Mouse (Mus musculus) induced T-regulatory cell, adult 2 months (primary cell): ENCODE measurements around the gene Klhl21.
A peak's percentile ranks its signal among the peaks of the same experiment; 100 is the strongest.

Experiments used
- DNase-seq: peaks from one replicate; pipeline ENCODE4 v3.0.0-alpha.2; 2012; ENCODE audit warnings: low read depth

Gene Klhl21

DNA sequence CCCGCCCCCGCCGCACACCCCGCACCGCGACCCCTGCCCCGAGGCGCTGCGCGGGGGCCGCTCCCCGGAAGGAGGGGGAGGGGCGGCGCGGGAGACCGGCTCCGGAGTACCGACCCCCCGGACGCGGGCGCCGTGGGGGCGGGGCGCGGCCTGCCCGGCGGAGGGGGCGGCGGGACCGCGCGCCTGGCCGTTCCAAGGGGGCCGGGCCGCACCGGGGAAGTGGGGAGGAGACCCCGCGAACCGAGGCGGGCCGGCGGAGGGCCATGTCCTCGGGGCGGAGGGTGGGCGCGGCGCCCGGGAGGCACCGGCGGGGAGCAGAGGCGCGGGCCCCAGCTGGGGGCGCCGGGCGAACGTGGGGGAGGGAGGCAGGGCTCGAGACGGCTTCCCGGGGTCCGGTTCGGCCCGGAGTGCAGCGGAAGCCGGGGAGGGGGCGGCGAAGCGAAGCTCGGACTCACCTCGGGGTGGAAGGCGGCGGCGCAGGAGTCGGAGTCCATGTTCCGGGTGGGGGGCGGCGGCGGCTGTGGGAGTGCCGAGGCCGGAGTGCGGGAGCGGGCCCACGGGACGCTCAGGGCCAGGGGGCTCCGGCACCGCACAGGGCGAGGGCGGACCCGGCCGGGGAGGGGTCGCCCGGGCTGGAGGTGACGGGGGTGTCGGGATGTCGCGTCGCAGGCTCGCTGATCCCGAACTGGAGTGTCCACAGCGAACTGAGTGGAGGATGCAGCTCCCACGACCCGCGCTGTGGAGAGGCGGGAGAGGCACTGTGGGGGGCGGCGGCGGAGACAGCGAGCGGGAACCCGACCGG, 13.0 kb upstream of the Klhl21 start:
- peak; percentile 56 for DNase-seq

DNA sequence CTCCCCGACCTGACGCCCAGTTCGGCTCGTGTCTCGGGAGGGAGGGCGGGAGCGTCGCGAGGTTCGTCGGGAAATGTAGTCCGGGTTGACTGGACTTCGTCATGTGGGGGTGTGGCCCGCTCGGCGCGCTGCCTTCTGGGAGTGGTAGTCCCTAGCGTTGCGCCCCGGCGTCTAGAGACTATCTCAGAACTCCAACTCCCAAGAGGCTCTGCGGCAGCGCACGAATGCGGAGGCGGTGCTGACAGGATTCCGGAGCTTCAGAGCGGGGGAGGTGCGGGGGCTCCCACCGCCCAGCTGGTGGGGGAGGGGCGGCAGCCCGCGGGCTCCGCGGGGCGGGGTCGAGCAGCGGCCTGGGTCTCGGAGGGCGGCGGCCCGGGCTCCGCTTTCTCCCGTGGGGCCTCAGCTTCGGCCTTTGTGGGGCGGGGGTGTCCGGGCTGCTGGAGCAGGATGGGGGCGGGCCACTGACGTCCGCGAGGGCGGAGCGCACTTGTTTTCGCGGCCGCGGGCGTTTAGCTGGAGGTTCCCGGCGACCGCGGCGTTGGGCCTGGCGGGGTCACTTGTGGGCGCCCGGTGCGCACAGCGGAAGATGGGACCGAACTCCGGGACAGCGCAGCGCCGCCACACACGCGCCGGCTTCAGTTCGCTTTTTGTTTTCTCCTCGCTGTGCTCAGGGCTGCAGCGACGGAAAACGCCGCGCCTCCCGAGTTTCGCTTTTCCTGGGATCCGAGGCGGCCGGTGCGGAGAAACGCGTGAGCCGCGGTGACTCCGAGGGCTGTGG, 12.2 kb upstream of the Klhl21 start, which contains the start of gene Phf13:
TSS of gene Phf13 (minus strand) at position 86 of the 778 bp plus-strand sequence.
- DNase-seq, result peak; percentile 99

DNA sequence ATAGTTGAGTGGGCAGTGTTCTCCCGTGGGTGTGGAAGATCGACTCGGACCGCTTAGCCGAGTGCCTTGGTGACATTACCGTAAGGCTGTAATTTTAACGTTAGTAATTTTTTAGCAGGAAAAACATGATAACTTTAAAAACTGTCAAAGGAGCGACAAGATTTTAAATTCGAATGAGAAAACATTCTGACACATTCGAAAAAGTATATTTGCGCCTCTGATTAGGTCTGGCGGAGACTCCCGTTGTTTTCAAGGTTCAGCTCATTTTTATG, 11.7 kb upstream of the Klhl21 start:
- DNase-seq, result no peak

DNA sequence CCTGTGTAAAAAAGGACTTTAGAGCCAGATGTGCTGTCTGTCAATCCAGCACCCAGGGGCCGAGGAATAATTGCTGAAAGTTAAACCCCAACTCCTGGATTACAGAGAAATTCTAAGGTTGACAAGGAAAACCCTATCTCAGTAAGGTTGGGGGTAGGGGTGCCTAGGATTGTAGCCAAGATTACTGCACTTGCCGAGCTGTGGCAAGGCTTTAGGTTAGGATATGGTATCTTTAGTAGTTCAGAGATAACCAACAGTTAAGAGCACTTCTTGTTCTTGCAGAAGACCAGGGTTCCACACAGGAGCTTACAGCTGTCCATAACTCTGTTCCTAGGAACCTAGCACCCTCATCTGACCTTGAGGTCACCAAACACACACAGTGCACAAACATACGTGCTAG, 10.9 kb upstream of the Klhl21 start:
- DNase-seq, result no peak

DNA sequence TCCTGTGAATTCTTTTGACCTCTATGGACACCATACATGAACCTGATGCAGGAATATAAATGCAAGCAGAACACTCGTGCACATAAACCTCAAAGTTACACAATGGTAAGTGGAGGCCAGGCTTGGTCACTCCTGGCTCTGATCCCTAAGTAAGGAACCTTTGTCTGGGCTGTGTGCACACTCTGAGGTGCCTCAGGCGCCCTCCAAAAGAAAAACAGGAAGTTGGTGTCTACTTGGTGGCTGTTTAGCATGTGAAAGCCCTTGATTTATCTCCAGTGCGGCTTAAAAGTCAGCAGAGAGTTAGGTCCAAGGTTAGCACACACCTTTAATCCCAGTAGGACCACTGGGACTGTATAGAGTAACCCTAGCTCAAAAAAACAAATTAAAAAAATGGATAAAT, 9.1 kb upstream of the Klhl21 start:
- peak; percentile 55 for DNase-seq

DNA sequence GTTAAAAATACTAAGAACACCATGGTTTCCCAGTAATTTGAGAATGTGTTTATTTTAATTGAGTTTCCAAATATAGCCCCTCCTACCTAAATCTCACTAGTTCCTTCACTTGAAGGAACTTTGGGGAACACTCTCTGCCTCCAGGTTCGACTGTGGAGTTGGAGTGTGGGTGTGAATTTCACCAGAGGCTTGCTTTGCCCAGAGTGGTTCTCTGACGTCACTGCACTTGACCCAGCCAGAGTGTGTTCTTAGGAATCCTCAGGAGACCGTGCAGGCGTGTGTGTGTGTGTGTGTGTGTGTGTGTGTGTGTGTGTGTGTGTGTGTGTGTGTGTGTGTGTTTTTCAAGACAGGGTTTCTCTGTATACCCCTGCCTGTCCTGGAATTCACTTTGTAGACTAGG, 7.7 kb upstream of the Klhl21 start:
- DNase-seq, result no peak

DNA sequence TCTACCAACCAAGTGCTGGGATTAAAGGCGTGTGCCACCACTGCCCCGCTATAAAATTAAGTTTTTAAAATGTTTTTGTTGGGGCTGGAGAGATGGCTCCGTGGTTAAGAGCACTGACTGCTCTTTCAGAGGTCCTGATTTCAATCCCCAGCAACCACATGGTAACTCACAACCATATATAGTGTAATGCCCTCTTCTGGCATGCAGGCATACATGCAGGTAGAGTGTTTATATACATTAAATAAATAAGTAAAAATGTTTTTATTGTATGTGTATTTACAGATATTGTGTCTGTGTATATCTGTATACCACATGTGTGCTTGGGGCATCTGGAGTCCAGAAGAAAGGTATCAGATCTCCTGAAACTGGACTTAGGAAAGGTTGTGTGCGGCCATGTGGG, 7.3 kb upstream of the Klhl21 start:
- DNase-seq, result no peak

DNA sequence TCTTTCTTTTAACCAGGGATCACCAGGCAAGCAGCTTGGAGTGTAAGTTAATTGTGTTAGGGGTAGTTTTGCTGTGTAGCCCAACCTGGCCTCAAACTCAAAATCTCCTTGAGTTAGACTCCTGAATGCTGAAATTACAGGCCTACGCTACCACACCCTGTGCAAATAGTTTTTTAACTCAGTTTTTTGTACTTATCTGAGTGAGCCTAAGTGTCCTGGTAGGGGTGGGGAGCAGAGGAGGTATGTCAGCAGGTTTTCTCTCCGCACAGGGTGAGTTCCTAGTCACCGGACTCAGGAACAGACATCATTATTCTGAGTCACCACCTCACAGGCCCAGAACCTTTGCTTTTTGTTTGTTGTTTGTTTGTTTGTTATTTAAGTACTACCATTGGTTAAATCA, 6.5 kb upstream of the Klhl21 start:
- DNase-seq, result no peak

DNA sequence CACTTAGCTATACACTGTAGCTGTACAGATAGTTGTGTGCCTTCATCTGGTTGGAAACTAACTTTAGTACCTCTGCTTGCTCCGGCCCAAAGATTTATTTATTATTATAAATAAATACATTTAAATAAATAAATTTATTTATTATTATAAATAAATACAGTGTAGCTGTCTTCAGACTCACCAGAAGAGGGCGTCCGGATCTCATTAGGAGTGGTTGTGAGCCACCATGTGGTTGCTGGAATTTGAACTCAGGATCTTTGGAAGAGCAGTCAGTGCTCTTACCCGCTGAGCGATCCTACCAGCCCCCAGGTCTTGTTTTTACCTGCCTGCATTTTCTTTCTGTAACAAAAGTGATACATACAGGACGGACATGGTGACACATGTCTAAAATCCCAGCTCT, 2.5 kb upstream of the Klhl21 start:
- peak; percentile 57 for DNase-seq

DNA sequence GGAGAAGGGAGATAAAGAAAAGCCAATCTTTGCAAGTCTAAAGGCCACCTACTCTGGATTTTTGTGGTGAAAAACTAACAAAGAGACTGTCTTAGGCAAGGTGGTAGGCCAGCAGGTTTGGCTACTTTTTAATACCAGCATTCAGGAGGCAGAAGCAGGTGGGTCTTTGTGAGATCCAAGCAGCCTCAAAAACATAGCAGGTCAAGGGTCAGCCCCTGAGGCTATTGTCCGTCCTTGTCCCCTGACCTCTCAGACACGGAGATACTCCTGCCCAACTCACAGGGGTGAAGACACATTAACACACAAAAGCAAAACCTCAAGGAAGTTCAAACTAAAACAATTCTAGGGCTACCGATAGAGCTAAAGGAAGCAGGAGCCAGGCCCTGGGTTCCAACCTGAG, 1.8 kb upstream of the Klhl21 start:
- no peak for DNase-seq

DNA sequence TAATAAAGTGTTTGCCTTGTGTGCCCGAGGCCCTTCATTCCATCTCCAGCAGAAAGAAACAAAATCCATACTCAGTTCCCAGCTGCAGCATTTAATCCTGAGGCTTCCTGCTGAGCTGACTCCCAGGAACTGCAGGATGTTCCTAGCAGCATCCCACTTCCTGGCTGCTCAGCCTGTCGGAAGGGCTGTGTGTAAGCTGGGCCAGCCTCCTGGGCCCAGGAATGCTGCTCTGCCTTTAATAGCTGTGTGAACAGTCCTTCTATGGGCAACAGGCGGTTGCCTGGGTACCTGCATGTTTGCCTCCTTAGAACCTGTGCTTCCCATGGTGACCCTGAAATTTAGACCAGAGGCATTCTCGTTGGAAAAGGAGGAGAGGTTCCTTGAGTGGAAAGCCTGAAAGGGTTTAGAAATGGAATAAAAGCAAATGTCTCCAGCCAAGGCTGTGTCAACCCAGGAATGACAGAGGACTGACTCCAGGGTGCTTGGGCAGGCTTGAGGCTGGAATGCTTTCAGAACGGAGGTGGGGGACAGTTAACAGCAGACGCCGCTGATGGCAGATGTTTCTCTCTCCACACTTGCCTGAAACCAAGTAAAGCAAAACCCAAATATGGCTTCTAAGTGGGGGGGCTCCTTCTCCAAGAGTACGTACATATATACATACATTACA, 989 bp upstream of the Klhl21 start:
- DNase-seq, result no peak

DNA sequence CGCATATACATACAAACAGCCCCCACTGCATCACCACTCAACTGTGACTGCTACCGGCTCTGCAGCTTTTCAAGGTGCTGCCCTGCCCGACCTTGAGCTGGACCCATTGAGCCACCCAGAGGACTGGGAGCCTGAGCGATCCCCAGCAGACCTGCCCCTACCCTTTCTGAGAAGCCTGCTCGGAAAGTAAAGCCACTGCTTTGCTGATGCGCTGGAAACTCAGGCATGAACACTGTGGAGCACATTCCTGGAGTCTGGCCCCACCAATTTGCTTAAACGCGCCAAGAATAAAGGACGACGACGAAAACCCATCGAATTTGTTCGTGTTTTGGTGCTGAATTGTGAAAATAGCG, 479 bp upstream of the Klhl21 start:
- DNase-seq, result no peak

DNA sequence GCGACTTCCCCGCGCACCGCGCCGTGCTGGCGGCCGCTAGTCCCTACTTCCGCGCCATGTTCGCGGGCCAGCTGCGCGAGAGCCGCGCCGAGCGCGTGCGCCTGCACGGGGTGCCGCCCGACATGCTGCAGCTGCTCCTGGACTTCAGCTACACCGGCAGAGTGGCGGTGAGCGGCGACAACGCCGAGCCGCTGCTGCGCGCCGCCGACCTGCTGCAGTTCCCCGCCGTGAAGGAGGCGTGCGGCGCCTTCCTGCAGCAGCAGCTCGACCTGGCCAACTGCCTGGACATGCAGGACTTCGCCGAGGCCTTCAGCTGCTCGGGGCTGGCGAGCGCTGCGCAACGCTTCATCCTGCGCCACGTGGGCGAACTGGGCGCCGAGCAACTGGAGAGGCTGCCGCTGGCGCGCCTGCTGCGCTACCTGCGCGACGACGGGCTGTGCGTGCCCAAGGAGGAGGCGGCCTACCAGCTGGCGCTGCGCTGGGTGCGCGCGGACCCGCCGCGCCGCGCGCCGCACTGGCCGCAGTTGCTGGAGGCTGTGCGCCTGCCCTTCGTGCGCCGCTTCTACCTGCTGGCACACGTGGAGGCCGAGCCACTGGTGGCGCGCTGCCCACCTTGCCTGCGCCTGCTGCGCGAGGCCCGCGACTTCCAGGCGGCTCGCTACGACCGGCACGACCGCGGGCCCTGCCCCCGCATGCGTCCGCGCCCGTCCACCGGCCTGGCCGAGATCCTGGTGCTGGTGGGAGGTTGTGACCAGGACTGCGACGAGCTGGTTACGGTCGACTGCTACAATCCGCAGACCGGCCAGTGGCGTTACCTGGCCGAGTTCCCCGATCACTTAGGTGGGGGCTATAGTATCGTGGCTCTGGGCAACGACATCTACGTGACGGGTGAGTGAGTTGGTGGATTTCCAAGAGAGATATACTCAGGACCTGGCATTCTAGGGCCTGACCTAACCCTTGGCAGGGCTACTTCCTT, 761 bp downstream of the Klhl21 start:
- peak; percentile 75 for DNase-seq

DNA sequence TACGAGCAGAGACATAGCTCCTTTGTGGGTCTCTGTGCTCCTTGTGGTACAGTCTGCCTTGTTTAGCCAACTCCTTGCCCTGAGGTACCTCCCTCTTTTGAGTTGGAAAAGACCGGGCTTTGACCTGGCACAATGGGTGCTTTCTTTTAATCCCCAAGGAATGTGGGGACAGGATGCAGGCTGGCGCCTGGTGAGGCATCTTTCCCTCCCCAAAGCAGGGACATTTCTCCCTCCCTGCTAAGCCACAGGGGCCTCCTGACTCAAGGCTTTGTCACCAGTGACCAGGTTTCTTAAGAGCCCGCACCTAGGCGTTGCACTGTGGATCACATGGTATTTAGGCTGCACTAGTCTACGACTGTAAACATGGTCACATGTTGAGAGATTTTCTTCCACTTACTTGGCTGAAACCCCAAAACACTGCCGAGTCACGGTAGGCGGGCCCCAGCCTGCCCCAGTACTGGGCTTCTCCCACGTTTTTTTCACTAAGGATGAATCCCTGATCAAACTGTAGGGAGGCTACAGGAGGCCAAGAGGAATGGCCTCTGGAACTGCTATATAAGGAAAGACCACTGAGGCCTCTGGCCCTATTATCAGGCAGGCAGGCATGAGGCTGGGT, 1.6 kb downstream of the Klhl21 start:
- peak; percentile 63 for DNase-seq

DNA sequence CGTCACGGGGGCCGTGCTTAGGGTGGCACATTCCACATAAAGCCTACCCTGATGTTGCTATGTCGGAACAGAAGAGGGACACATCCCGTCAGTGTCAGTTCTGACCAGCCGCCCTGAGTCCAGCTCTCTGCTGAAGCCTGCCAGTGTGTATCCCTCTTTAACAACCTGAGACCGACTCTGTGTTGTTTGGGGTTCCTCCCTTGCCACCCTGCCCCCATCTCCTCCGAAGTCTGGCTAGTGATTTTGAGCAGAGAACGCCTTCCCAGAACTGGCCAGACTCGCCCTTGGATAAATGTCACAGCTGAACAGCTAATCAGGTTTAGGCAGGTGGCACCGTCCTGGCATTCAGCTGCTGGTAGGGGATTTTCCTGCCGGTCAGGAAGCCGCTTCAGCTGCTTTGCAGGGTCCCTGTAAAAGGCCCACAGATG, 2.1 kb downstream of the Klhl21 start:
- peak; percentile 16 for DNase-seq

DNA sequence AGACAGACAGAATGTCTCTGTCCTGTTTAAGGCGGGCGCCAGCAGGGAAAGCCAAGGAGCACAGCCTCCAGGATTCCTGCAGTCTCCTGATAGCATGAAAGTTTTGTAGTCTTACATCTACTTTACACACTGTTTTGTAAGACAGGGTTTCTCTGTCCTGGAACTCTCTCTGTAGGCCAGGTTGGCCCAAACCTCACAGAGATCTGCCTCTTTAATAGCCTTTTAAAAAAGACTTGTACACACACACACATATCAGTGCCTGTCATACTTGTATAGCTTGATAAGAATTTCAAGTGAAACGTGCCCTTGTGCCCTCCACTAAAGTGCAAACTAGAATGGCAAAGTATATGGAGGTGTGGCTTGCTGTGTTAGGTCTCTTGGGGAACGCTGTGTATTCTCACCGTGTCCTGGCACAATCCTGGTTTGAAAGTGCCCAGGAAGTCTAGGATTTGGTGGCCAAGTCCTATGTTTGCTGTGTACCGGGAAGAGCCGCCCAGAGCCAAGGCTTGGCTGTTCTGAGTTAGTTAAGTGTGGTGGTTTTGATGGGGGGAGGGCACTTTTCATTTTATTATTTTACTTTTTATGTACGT, 2.7 kb downstream of the Klhl21 start:
- no peak for DNase-seq

DNA sequence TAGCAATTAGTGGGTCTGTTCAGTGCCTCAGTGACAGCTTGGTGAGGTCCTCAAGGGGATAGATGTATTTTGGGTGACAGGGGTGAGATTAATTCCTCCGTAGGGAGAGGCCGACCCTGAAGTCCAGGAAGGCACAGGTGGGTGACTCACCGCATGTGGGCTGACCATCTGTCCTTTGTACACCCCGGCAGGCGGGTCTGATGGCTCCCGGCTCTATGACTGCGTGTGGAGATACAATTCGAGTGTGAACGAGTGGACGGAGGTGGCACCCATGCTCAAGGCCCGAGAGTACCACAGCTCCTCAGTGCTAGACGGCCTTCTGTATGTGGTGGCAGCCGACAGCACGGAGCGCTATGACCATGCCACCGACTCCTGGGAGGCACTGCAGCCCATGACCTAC, 3.5 kb downstream of the Klhl21 start:
- DNase-seq, result no peak

DNA sequence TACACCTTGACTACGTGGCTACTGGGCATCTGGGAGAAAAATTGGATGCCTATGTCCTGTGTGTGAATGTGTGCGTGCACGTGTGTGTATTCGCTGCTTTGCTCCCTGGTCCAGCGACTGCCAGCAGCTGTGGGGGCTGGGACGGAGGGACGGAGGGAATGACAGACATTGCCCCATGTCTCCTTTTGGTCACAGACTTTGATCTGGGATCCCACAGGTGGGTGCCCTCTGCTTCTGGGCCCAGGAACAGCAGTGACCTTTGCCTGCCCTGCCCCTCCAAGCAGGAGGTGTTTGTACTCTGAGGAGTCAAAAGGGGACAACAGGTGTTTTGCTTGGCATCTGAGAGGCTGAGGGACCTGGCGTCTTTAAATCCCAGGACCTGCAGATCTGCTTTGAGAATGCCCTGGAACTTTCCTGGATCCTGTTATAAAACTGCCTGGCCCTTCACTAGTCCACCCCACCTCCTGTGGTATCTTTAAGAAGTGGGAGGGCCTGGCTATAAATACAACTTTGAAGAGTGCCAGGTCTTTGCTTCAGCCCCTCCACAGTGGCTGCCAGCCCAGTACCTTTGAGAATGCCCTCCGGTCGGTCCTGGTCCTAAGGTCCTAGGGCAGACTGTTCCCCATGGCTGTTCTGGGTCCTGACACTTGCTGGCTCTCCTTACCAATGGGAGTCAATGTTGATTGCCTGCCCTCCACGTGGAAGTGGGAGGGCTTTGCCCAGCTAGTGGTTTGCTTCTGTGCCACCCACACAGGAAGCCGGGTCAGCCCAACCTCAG, 4.6 kb downstream of the Klhl21 start:
- no peak for DNase-seq

DNA sequence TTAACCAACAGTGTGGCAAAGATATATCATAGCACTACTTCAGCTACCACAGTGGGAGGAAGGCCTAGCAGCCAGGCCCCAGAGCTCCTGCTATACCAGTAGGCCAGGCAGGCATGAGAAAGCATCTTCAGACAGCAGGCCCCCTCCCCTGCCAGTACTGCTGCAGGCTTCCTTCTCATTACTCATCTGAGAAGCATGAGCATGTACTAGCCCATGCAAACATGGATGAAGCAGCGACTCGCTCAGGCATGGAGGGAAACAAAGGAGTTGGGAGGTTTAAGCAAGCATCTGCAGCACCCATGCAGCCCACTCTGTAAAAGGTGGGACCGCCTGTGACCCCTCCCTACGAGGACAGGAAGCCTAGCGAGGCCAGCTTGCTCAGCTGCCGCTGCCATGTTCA, 10.5 kb downstream of the Klhl21 start:
- no peak for DNase-seq

DNA sequence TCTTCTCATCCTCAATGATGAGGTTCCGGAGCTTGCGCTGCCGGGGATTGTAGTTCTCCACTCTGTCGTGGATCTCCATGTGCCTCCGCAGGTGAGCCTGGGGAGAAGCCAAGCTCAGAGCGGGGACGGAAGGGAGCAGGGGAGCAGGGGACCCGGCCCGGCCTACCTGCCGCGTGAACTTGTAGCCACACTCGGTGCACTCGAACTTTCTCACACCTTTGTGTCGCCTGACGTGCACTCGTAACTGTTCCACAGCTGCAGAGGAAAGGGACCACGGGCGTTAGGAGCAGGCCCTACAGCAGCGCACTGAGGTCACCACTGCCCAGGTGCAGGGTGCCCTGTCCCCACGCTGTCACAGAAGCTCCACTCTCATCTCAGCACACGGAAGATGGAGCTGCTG, 11.4 kb downstream of the Klhl21 start:
- no peak for DNase-seq
